Mouse (Mus musculus): ENCODE measurements around the gene Plvap.
A peak's percentile ranks its signal among the peaks of the same experiment; 100 is the strongest.

Gene Plvap

DNA sequence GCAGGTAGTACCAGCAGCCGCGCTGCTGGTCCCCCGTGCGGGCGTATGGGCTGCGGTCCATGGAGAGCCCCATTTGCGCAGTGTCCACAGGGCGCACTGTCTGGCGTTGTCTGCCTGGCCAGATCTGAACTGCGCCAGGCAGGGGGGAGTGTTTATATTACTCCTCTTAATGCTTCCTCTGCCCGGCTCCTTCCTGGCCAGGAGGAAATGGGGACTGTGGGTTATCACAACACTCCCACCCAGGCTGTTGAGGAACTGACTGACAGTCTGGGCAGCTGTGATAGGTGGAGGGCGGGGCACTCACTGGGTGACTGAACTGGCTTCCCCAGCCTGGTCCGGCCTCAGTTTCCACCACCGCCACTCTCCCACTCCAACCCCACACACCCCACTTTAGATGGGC lies at the start of gene Plvap:
Gene Plvap (minus strand): TSS at position 109 of the 400 bp plus-strand sequence.
- peak; percentile 68 to 81 for DNase-seq

DNA sequence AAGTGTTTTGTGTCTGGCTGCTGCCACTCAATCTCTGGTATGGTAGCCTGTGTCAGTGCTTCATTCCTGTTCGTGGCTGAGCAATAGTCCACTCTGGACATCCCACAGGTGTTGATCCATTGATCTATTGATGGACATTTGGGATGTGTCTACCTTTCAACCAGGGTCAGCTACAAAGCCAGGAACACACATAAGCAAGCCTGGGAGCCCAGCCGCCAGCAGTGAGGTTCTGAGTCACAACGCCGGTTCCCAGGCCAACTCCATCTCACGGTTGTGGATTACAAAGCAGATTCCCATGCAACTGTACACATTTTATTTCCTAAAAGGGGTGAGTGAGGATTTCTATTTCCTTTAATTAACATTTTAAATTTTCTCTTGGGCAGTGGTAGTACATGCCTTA lies 49.2 kb upstream of the Plvap start:
- no peak for DNase-seq

GRCm38 (mm10) chr8:71560071-71560470 lies 48.5 kb upstream of the Plvap start:
- DNase-seq: no peak

GRCm38 (mm10) chr8:71558958-71559690 lies 47.6 kb upstream of the Plvap start:
- DNase-seq: peak; percentile 90 to 91

DNA sequence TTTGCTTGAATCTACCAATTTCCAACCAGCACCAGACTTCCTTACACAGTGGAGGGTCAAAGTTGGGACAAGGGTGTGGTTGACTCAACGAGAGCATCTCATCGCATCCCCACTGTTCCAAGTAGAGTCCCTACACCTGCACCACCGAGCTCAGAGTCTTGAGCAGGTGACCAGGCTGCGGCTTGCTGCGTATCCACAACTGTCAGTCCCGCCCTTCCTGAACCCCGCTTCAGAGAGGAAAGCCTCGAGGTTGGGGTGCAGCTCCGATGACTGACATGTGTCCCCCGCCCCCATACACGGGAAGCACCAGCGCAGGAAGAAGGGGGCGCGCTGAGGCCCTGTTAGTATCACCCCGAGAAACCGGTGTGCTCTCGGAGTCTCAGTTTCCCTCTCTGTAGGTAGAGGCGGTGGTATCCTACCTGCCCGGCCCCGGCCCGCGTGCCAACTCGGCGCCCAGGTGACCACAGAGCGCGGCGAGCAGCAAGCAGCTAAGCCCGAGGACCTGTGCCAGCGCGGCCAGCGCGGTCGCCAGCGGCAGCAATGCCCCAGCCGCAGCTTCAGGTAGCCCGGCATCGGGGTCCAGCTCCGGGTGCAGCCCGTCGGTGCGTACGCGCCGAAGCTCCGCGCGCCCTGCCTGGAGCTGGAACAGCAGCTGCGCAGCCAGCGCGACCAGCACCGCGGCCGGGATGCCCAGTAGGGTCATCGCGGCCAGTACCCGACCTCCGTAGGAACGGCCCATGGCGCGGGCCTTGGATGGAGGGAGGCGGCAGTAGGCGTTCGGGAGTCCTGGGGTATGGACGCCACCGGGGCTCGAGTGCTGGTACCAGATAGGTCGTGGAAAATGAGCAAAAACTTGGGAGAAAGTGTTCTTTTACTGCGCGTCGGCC lies 46.8 kb upstream of the Plvap start, which contains the start of gene Tmem221:
Gene Tmem221 (minus strand): TSS at position 801 of the 887 bp plus-strand sequence.
- DNase-seq: no peak

DNA sequence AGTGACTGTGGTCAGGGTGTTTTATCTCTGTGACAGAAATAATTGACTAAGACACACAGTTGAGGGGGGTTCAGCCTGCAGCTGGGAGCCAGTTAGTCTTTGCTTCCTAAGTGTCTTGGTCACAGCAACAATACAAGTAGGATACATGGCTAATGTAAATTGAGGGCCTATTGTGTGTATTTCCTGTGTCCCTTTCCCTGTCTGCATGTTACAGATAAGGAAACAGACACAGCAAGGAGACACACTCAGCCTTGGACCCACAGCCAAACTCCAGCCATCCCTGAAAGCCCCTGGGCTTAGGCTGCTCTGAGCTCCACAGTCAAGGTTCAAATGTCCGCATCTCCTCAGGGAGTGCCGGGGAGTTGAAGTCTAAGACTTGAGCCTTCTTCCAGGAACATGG lies 43.1 kb upstream of the Plvap start:
- DNase-seq: no peak

DNA sequence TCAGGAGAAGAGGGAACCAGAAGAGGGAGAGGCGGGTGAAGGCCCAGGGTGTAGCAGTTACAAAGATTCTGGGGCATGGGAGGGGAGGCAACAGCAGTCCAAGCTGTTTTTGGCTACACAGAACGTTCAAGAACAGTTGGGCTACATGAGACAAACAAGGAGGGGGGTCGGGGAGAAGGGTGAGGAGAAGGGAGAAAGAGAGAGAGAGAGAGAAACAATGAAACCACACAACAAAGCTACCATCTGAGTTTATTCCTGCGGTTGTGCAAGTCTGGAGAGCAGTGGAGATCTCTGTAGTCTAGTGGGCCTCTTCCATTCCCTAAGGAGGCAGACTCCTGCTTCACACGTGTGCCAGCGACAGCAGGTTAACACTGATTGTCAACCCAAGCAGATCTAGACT lies 42.4 kb upstream of the Plvap start:
- DNase-seq: no peak

DNA sequence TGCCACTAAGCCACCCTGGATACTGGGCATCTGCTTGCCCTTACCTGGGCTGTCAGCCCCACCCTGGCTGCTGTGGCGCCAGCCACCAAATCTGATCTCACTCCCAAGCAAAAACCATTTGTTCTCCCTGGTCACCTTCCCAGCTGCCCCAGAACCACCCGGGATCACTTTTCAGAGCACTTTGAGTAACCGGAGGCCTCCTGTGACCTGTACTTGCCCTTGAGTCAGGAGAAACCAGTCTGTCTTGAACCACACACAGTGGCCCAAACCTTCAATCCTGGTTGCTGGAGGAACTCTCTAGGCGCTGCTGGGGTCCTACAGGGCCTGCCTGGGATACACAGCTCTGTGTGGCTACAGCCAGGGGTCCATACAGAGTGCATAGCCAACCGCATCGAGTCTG lies 41.2 kb upstream of the Plvap start:
- DNase-seq: peak in 1 of 2 experiments; percentile 55

GRCm38 (mm10) chr8:71550754-71551153 lies 39.2 kb upstream of the Plvap start:
- no peak for DNase-seq

GRCm38 (mm10) chr8:71547590-71547989 lies 36.0 kb upstream of the Plvap start:
- DNase-seq: no peak

- DNase-seq: no peak
Measured at GRCm38 (mm10) chr8:71545053-71545452, 33.5 kb upstream of the Plvap start.

GRCm38 (mm10) chr8:71543755-71544154 lies 32.2 kb upstream of the Plvap start:
- peak in 1 of 2 experiments; percentile 43 for DNase-seq

- DNase-seq: peak; percentile 99
Measured at GRCm38 (mm10) chr8:71542632-71543343, 31.2 kb upstream of the Plvap start, which contains the start of gene Mvb12a. TSS of gene Mvb12a (plus strand) at chr8:71542922.

GRCm38 (mm10) chr8:71537028-71537867 lies 25.7 kb upstream of the Plvap start, which contains the start of gene Bst2:
TSS of gene Bst2 (minus strand) at chr8:71537456.
- DNase-seq: peak; percentile 95 to 97

- no peak for DNase-seq
Measured at GRCm38 (mm10) chr8:71535663-71536062, 24.1 kb upstream of the Plvap start.

- no peak for DNase-seq
Measured at GRCm38 (mm10) chr8:71534263-71534810, 22.8 kb upstream of the Plvap start.

DNA sequence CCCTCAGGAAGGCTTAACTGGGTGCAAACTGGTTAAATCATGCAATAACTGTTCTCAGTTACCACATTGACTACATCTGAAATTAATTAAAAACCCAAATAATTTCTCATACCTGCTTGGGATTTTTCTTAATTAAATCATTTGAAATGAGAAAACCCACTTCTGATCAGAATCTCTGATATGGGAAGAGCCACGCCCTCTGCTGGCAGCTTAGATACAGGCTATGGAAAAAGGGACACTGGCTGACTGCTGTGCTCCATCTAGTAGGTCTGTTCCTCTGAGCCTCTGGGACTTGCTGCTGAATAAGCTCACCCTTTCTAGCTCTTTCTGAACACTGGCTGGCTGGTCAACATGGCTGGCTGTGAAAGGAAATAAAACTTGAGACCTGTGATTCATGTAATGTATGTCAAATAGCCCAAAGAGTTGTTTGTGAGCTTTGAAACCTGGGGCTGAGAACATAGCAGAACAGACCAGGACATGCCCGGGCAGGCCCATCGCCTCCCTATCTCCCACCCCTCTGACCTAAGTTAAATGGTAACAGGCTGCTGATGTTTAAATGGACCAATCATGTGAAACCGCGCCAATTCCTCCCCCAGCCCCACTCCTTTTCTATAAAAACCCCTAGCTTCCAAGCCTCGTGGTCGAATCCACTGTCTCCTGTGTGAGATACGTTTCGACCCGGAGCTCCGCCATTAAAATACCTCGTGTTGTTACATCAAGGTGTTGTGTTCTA lies 19.3 kb upstream of the Plvap start:
- DNase-seq: peak; percentile 55 to 73

- peak; percentile 57 to 73 for DNase-seq
Measured at GRCm38 (mm10) chr8:71528362-71529073, 17.0 kb upstream of the Plvap start.

DNA sequence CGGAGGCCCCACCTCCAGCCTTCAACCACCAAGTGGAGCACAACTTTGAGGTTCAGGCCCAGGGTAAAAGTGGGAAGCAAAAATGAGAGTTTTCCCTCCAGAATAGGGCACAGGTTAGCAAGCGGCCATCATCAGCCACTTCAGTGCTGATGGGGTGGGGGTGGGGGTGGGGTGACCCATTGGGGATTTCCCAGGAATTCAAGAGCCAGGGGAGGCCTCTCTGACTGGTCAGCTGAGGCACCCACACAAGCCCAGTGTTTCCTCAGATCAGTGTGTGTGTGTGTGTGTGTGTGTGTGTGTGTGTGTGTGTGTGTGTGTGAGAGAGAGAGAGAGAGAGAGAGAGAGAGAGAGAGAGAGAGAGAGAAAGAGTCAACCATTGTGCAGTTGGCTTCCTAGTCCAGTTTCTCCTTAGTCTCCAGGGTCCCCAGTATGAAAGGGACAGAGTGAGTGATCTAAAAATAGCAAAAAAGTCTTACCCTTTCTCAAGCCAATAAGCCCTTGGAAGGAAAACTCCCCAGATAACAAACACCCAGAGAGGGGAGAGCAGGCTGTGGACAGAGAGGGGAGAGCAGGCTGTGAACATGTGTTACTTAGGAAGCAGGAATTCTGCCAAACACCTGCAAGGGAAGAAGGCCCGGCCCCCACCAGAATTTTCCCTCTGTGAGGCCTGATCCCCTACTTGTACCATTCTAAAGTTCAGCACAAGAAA lies 15.8 kb upstream of the Plvap start:
- DNase-seq: no peak

DNA sequence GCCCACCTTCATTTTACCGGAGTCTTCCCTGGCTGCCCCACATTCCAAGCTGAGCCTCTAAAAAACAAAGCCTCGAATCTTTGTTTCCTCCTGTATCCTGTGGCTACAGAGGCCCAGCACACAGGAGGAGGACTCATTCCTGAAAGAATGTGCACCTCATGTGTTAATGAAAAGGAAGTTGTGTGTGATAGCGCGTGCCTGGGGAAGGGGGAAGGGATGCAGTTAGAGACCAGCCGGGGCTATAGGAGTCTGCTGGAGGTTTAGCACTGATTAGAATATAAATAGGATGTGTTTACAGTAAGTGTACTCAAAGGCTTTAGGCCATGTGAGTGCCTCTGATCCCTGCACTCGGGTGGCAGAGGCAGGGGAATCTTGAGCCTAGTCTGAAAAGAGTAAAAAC lies 14.7 kb upstream of the Plvap start:
- DNase-seq: no peak
